Mouse (Mus musculus) intestine, postnatal 0 days (tissue): ENCODE measurements around the gene Ifitm7. TPM values are rescaled to one million over a fixed set of nuclear protein-coding genes. Genes with fewer than 3 reads are reported as not detected.
"Not testable (repeated sequence)": the region's sequence is repeated elsewhere in the genome, so short reads cannot be mapped to it uniquely, and the experiment has no call there.

Experiments
- ATAC-seq: fragments of 200-750 bp; cut with Nextera tagmentation; 2 replicates; pipeline ENCODE4 v1.8.0; 2017; ENCODE audit warnings: mild to moderate bottlenecking, moderate TSS enrichment, moderate library complexity
- H3K27ac ChIP-seq: fragments of 300-500 bp; sonication (generic); 2 replicates; pipeline ENCODE4 v1.5.1; 2014; ENCODE audit warnings: mild to moderate bottlenecking, low read depth, low read length, moderate library complexity
- H3K27me3 ChIP-seq: fragments of 300-500 bp; sonication (generic); replicated peaks from 2 replicates; pipeline ENCODE4 v1.6.1; 2014; ENCODE audit warnings: low read length, mixed read lengths; ENCODE audit not compliant: control insufficient read depth, insufficient read depth
- H3K36me3 ChIP-seq: fragments of 300-500 bp; sonication (generic); 2 replicates; pipeline ENCODE4 v1.6.1; 2014; ENCODE audit warnings: mild to moderate bottlenecking, moderate library complexity; ENCODE audit not compliant: control insufficient read depth, insufficient read depth
- H3K4me1 ChIP-seq: fragments of 300-500 bp; sonication (generic); replicated peaks from 2 replicates; pipeline ENCODE4 v1.6.1; 2014; ENCODE audit warnings: antibody characterized with exemption, low read length, mixed read lengths; ENCODE audit not compliant: control insufficient read depth, insufficient read depth
- H3K4me2 ChIP-seq: fragments of 300-500 bp; sonication (generic); replicated peaks from 2 replicates; pipeline ENCODE4 v1.6.1; 2014; ENCODE audit warnings: low read depth, mild to moderate bottlenecking, moderate library complexity
- H3K4me3 ChIP-seq: fragments of 300-500 bp; sonication (generic); 2 replicates; pipeline ENCODE4 v1.5.1; 2014; ENCODE audit warnings: low read depth, low read length
- H3K9ac ChIP-seq: fragments of 300-500 bp; sonication (generic); 2 replicates; pipeline ENCODE4 v1.6.1; 2014; ENCODE audit warnings: mild to moderate bottlenecking, low read depth, low read length
- H3K9me3 ChIP-seq: fragments of 300-500 bp; sonication (generic); 2 replicates; pipeline ENCODE4 v1.6.1; 2016; ENCODE audit warnings: mixed run types; ENCODE audit not compliant: control insufficient read depth
- CTCF ChIP-seq: sonication (generic); IDR thresholded peaks from 2 replicates; pipeline ENCODE4 v1.5.1; 2016; ENCODE audit warnings: low read depth, mild to moderate bottlenecking, control low read depth, antibody characterized with exemption, moderate library complexity
- WGBS: fragments of 180-500 bp; shearing (Covaris S2); extraction: QIAGEN DNeasy Blood & Tissue Kit; methylation state at CpG from one replicate; pipeline ENCODE4 v1.1.7; 2014; 5-methylcytosine and 5-hydroxymethylcytosine counted together
- polyA plus RNA-seq: library from polyadenylated mRNA; unstranded; fragments of >200 nt; fragmentation: Nextera tagmentation; extraction: Ambion mirVana; gene quantifications from 2 replicates; pipeline ENCODE4 v1.2.1, GENCODE M21; 2015

Ifitm7 gene
- polyA plus RNA-seq, 1 experiment from 2014 or later = not detected

GRCm38 (mm10) chr16:13983161-13983560, 3.5 kb downstream of the Ifitm7 start:
- Histone ChIP-seq H3K4me1 (no peaks in the 10 kb centered on the region), H3K9ac (no peak overlapping the region), H3K27me3 (no peaks in the 10 kb centered on the region), H3K27ac (no peak overlapping the region), H3K4me2 (no peak overlapping the region), H3K4me3 (no peak overlapping the region), H3K9me3 (no peaks in the 10 kb centered on the region), H3K36me3 (no peaks in the 10 kb centered on the region)
- WGBS = 85% methylated on average over 5 of the region's 5 CpGs
- no peak for ATAC-seq
- no peak for TF ChIP-seq CTCF

DNA sequence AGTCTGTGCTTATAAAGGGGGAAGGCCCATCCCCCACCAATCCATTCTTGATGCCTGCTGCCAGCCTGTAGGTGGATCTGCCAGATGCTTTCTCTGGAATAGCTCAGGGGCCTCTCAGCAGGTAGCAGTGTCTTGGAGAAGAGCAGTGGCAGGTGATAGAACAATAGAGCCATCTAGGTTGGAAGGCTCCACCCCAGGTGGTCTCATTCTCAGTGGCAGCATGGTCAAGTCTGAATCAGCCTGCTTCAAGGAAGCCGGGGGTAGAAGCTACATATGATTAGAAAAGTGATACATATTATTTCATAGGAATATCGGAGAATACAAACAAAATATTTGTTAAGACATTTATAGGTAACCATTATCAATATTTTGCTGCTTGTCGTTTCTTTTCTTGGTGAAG, 5.0 kb downstream of the Ifitm7 start:
- not testable (repeated sequence) for H3K9ac ChIP-seq, H3K27ac ChIP-seq, H3K36me3 ChIP-seq, H3K4me2 ChIP-seq, H3K27me3 ChIP-seq, ATAC-seq, H3K4me1 ChIP-seq, H3K9me3 ChIP-seq, H3K4me3 ChIP-seq
- WGBS = 80% methylated on average over 3 of the region's 3 CpGs

- H3K36me3 ChIP-seq, ATAC-seq: not testable (repeated sequence)
- 50% methylated on average over 1 of the region's 1 CpGs for WGBS
Measured at GRCm38 (mm10) chr16:13977026-13977425, 9.7 kb downstream of the Ifitm7 start.

DNA sequence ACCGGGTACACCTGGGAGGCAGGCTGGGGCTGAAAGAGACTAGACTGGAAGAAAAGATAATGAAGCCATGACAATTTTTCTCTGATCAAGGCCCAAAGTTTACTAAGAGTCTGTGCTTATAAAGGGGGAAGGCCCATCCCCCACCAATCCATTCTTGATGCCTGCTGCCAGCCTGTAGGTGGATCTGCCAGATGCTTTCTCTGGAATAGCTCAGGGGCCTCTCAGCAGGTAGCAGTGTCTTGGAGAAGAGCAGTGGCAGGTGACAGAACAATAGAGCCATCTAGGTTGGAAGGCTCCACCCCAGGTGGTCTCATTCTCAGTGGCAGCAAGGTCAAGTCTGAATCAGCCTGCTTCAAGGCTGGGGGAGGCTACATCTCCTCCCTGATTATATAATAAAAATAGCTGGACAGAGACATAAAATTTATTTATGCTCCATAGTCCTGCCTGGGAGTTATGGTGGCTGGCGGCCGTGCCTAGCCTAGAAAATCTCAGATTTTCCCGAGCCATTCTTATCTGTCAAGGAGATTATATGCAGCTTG, 10.3 kb downstream of the Ifitm7 start:
- not testable (repeated sequence) for H3K36me3 ChIP-seq, H3K4me1 ChIP-seq, H3K4me2 ChIP-seq, H3K9me3 ChIP-seq, H3K9ac ChIP-seq, ATAC-seq, H3K4me3 ChIP-seq, H3K27ac ChIP-seq, H3K27me3 ChIP-seq
- WGBS = 87% methylated on average over 4 of the region's 4 CpGs

More at GRCm38 (mm10) chr16:13977026-13977425, 9.7 kb downstream of the Ifitm7 start:
- H3K9me3 ChIP-seq, H3K27ac ChIP-seq, H3K4me2 ChIP-seq, H3K4me1 ChIP-seq, H3K27me3 ChIP-seq, H3K9ac ChIP-seq, H3K4me3 ChIP-seq: not testable (repeated sequence)

DNA sequence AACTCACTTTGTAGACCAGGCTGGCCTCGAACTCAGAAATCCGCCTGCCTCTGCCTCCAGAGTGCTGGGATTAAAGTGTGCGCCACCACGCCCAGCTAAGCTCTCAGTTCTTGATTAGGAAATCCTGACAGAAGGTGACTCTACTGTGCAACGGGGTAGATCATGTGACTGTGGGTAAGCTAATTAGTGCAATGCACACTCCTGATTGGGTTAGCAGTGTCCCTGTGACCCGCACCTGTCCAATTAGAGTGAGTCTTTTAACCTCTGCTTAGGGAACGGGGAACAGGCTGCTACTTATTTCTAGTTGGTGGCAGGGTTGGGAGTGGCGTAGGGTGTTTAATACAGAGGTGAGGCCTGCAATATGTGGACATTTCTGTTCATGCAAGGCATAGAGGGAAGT, 14.6 kb downstream of the Ifitm7 start:
- 88% methylated on average over 8 of the region's 8 CpGs for WGBS
- no peaks in the 10 kb centered on the region for H3K4me1 ChIP-seq
- ATAC-seq = no peak

GRCm38 (mm10) chr16:13969096-13969495, 17.6 kb downstream of the Ifitm7 start:
- ATAC-seq = no peak
- Histone ChIP-seq H3K27me3 (no peaks in the 10 kb centered on the region), H3K27ac (no peak overlapping the region), H3K36me3 (no peaks in the 10 kb centered on the region), H3K9me3 (no peaks in the 10 kb centered on the region), H3K9ac (no peak overlapping the region), H3K4me3 (no peak overlapping the region), H3K4me1 (no peaks in the 10 kb centered on the region), H3K4me2 (no peak overlapping the region)
- TF ChIP-seq CTCF = no peak
- 62% methylated on average over 1 of the region's 1 CpGs for WGBS

More for the DNA sequence above, 14.6 kb downstream of the Ifitm7 start:
- no peak overlapping the region for H3K9ac ChIP-seq
- no peaks in the 10 kb centered on the region for H3K9me3 ChIP-seq
- H3K4me2 ChIP-seq = no peak overlapping the region
- H3K36me3 ChIP-seq = no peaks in the 10 kb centered on the region
- no peak overlapping the region for H3K27ac ChIP-seq
- no peak for TF ChIP-seq CTCF
- no peaks in the 10 kb centered on the region for H3K27me3 ChIP-seq
- H3K4me3 ChIP-seq = no peak overlapping the region

DNA sequence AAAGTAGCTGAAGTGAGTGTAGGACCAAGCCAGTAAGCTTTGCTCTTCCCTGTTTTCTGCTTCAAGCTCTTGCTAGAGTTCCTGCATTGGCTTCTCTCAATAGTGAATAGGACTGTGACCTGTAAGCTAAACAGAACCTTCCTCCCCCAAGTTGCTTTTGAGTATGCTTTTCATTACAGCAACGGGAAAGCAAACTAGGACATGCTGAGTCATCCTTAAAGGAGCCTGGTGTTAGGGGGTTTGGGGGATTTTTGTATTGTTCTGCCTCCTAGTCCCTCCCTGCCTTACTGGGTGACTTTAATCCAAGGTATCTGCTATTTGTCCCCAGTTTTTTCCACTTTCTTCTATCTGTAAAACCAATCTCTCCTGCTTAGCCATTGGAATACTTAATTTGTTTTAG, 24.6 kb downstream of the Ifitm7 start:
- no peaks in the 10 kb centered on the region for H3K9me3 ChIP-seq
- no peak overlapping the region for H3K4me2 ChIP-seq
- 21% methylated on average over 1 of the region's 1 CpGs for WGBS
- H3K4me3 ChIP-seq = no peak overlapping the region
- H3K27me3 ChIP-seq = no peaks in the 10 kb centered on the region
- no peak overlapping the region for H3K9ac ChIP-seq
- no peaks in the 10 kb centered on the region for H3K4me1 ChIP-seq
- H3K27ac ChIP-seq = no peak overlapping the region
- H3K36me3 ChIP-seq = no peaks in the 10 kb centered on the region
- ATAC-seq = no peak
- no peak for TF ChIP-seq CTCF
